Mouse (Mus musculus) retina, postnatal 7 days (tissue): ENCODE data around the gene H2al1m.
"Not testable (repeated sequence)": the region's sequence is repeated elsewhere in the genome, so short reads cannot be mapped to it uniquely, and the experiment has no call there.

Experiments used
- DNase-seq: peaks from one replicate; pipeline ENCODE4 v3.0.0-alpha.2; 2012; ENCODE audit warnings: low read depth, low spot score

H2al1m gene

DNA sequence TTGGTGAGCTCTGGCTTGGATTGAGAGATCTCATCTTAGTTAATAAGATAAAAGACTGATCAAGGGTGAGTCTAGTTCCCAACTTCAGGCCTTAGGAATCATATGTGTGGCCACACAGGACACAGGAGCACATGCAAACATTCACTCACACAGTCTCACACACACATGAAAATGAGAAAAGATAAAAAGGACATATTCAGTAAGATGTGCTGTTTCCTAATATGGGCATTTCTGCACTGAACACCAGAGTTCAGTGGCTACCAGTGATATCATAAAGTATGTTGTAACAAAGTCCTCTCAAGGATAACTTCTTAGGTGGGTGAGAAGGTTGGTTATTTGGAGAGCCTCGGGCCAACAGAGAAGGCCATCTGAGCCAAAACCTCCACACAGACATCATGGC, at the start of gene H2al1m:
TSS of gene H2al1m (plus strand) at position 301 of the 400 bp plus-strand sequence.
- DNase-seq, result not testable (repeated sequence)

DNA sequence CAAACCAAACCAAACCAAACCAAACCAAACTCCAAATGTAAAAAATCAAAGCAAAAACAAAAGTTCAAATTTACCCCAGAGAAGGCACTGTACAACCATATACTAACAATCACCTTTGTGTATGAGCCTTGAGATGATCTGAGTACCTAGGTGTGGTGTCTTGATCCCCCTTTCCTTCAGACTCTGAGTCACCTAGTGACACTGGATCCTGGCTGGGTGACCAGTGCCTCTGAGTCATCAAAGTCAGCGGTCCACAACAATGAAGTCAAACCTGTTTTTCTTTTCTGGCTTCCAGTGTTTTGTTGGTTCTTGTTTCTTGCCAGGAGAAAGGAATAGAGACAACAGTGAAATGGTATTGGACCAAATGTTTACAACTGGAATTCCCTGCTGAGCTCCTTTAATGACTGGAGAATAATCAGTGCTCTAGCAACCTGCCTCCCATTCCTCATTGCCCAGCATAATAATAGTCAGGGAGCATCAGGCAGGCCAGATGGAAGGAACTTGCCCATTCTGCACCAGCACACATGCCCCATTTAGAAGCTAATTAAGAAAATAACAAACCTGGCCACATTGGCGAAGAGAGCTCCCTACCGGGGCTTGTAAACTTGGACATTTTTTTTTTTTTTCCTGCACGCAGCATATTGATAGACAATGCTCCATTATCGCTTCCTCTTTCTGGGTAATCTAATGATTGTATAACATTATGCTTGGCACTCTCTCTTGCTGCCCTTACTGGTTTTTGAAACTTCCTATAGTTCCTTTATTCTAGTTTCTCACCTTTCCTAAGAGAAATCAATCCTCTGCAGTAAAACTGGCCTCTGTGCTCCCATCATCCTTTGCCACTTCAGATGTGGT, 42.6 kb upstream of the H2al1m start:
- DNase-seq, result no peak

DNA sequence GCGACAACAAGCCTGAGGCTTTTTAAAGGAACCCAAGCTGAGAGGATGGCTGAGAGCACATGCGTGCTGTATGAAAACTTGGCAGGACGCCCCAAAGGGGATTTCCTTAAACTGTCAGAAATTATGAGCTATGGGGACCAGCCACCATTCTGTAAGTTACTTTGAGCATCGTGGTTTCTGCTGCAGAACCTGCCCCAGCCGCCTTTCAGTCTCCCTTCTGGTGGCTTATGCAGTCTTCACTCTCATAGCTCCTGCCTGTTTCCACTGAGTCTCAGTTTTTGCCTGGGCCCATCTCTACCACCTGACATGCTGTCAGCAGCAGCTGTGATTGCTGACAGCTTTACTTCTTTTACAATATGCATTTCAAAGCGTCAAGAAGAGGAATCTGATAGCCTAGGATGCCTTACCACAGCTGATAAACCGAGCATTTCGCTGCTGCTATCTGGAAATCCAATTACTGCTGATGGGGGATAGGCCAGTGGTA, 40.1 kb upstream of the H2al1m start:
- DNase-seq, result no peak

DNA sequence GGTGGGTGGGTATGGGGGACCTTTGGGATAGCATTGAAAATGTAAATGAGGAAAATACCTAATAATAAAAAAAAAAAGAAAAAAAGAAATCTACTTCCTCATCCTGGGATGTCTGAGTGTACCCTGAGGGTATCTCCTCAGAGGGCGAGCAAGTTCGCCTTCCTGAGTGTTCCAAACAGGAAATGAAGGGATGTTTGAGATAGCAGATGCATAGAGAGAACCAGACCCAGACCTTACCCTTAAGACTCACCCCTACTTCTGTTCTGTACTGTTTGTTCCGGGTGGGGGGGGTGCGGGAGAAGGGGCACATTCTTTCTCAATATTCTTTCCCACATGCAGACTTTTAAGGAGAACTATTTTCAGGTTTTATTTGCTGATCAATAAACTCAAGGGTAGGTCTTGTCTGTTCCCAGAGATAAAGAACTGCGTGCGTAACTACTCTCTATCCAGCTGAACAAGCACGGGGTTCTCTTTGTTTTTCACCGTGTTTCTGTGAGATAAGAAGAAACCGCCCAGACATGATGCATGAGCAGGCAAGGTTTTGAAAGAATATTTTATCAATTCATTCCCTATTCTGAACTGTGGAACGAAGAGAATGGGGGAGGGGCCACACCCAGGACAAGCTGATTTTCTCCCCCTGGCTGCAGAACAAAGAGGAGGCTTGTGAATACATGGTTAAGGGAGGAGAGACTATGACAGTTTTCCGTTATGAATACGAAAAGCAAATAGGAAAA, 38.8 kb upstream of the H2al1m start:
- no peak for DNase-seq

DNA sequence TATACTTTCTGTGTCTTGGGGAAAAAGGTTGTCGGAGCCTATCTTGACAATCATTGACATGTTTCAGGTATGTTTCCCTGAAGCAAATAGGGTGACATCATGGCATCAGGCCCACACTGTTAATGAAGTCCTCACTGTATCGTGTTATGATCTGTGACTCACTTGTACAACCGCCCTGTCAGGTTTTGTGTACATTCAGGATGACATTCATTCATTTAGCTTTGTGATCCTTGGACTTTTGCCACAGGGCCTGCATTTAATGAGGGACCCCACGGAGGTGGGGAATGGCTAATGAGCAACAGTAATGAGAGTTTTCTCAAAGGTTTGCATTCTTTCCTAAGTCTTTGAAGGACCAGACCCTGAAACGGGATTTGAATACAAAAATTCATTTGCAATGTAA, 34.7 kb upstream of the H2al1m start:
- DNase-seq, result no peak

DNA sequence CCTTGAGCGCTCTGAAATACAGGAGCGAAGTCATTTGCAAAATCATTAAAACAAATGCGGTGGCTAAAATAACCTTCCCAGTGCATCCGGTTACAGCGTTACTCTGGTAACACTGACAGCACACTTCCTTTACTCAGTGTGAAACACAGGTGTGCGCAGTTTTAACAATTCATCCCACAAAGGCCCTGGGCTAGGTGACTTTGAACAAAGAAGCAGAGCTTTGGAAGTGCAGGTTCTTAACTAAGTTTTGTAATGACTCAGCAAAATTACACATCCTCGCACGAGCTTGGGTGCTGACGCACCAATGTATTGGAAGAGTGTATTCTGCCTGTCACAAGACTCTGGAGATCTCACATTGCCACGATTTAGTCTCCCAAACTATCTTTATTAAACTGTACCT, 29.6 kb upstream of the H2al1m start:
- DNase-seq, result no peak

DNA sequence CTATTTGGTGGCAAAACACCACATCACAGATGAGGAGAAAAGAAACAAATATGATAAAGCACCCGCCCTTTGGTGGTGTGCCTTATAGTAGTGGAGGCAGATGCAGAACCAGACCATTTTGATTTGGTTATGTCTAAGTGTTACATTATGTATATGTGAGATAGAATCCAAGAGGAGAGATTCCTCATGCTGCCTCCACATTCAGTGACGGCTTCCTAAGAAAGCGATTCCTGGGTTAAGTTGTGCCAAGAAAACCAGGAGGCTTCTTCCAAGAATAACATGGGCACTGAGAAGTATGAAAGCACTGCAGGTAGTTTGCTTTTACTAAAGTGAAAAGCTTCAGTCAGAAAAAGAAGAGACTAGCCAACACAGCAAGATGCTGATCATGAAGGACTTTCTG, 28.7 kb upstream of the H2al1m start:
- no peak for DNase-seq

DNA sequence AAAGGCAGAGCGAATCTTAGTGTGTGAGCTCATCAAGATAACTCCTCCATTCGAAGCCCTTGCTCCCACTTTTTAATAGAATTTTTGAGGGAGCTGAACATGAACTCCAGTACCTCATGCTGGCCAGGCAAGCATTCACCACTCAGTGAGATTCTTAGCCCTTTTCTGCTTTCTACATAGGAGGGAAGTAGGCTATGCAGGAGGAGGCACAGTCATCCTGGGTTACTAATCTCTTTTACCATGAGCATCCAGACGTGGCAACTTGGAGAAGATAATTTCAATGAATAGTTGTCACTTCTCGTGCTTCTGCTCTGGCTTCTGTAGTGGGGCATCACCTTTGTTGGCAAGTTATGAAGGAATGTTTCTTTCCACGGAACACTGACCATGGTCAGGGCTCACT, 26.8 kb upstream of the H2al1m start, which contains the start of gene Gm14862:
TSS of gene Gm14862 (minus strand) at position 134 of the 400 bp plus-strand sequence.
- DNase-seq, result no peak

DNA sequence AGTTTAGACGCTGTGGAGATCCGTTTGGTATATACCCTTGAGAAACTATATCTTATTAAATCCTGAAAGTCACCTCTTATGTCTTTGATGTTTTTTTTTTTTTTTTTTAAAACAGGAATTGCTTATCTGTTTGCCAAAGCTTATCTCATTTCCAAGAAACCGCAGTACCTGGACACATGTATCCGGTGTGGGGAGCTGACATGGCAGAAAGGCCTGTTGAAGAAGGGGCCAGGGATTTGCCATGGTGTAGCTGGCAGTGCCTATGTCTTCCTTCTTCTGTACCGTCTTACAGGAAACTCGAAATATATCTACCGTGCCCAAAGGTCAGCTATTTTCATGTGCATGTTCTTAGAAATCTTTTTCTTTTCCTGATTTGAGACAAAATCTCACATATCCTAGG, 25.7 kb upstream of the H2al1m start:
- no peak for DNase-seq

DNA sequence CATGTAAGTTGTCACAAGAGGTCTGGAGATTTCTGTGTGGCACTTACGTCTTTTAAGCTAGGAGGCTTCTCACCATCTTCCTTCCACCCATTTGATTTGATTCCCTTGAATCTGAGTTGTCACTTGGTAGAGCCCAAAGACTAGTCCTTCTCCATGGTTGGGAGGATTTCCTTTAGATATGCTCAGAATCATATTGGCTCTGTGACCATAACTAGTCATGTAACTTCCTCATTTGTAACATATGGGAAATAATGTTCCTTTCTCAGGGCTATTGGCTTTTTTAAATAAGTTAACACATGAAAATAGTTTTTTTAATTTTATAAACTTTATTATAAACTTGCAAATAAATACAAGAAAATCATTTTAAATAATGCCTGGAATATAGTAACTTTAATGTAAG, 24.3 kb upstream of the H2al1m start:
- DNase-seq, result no peak

DNA sequence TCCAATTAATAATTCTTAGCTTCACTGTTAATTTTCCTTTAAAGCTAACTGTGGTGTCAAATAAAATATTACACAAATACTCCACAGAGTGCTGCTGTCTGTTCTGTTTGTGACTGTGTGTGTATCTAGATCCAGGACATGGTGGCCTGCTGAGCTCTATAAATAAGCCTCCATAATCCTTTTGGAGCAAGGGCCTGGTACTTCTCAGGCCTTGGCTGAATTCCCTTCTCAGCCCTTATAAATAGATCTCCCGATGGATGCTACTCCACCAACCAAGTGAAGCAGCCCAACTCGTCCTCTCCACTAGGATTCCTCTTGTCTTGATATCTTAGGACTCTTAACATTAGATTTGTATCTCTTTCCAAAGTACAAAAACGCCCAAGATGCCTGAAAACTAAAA, 12.5 kb upstream of the H2al1m start:
- DNase-seq, result no peak

DNA sequence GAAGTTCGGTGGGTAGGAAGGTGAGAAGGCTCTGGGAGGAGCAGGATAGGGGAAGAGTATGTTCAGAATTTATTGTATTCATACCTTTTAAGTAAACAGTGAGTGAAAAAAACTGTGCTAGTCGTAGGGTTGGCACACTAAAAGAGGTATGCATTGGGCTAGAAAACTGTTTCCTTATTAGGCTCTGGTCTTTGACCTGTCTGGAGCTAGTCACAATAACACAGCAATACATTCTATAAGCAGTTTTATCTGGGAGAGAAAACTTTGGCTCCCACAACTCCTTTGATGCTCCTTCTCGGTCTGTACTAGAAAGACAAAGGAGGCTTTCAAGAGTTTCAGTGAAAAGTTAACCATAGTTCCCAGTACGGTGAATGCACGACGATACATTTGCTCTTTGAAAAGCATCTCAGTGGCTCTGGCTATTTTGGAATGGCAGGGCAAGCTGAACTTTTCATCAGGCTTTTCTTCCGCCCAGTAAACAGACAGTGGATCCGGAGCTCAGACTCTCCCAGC, 11.6 kb upstream of the H2al1m start:
- DNase-seq, result no peak

DNA sequence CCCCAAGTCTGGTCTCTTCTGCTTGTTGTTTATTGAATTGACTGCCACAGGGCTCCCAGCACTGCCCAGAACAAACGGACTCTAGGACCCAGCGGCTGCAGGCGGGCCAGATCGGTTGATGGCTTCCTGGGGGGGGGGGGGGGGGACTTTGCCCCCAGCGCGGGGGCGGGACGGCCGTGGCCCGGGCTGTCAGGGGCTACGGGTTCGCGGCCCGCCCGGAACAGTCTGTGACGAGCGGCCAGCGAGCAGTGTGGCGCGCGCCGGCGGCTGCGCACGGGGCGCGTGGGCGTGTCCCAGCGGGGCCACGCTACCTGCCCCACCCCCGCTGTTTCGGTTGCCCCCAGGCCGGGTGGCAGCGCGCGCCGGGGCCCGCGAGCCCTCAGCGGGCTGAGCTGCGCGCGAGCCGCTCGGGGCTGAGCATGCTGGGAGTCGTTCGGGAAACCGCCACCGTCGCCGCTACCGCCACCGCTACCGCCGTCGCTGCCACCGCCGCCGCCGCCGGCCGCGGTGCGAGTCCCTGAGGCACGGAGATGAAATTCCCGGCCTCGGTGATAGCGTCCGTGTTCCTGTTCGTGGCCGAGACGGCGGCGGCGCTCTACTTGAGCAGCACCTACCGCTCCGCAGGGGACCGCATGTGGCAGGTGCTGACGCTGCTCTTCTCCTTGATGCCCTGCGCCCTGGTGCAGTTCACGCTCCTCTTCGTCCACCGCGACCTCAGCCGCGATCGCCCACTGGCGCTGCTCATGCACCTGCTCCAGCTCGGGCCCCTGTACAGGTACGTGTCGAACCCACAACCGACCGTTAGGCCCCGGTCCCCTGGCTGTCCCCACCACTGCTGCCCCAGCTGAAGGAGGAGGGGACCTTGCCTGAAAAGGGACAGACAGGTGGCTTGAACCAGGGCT, 10.9 kb upstream of the H2al1m start, which contains the start of gene Xk:
TSS of gene Xk (plus strand) at position 297 of the 902 bp plus-strand sequence.
- DNase-seq, result no peak

DNA sequence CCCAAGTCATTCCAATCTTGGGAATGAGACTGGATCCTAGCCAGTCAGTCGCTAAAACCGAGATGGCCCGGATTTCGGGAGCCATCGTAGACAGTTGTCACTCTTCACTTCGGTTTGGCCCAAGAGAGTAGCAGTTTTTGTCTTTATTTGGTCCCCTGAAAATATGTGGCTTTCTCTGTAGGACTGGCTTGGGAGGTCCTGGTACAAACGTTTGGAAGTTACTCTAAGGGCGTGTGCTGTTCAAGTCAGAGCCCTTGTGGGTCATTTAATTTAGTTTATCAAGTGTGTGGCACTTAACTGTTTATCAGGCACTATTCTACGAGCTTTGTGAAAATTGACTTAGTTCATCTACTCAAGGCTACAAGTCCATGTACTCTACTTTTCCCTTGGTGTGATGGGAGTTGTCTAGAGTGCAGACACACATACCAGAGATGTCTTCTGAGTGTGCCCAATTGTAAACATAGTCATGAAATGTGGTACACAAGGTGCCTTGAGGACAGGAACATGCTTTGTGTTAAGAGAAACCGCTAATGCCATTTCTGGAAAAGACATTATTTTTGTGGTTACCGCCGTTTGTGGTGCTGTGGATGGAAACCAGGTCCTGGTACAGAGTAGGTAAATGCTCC, 10.1 kb upstream of the H2al1m start:
- DNase-seq, result no peak

DNA sequence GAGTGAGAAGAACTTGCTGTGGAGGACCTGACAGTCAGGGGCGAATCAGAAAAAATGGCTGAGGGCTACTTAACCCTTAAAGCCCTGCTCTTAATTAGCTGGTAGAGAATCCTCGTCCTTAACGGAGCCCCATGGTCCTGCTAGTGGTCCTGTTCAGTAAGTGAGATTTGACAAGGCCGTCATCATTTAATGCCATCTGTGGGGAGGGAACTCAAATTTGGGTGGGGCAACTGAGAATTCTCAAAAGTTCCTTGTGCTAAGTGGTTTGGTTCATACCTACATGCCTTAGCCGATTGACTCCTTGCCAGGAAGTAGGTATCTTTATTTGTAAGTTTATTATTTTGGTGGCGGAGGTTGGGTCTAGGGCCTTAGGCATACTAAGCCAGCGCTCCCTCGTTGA, 9.2 kb upstream of the H2al1m start:
- no peak for DNase-seq

DNA sequence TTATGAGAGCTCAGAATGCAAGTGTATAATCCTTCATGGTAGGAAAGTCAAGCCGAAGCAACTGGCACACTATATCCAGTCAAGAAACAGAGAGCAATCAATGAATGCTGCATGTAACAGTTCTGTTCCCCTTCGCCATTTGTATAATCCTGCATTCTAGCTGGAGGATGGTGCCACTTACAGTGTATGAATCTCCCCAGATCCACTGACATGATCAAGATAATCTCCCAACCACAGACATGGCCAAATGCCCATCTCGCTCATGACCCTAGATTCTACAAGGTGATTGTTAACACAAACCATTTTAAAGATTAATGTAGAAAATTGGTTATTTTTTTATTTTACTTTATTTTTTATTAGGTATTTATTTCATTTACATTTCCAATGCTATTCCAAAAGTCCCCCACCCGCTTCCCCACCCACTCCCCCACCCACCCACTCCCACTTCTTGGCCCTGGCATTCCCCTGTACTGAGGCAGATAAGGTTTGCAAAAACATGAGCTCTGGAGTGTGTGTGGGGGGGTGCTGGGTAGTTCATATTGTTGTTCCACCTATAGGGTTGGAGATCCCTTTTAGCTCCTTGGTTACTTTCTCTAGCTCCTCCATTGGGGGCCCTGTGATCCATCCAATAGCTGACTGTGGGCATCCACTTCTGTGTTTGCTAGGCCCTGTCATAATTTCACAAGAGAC, 9.7 kb downstream of the H2al1m start:
- DNase-seq, result not testable (repeated sequence)

DNA sequence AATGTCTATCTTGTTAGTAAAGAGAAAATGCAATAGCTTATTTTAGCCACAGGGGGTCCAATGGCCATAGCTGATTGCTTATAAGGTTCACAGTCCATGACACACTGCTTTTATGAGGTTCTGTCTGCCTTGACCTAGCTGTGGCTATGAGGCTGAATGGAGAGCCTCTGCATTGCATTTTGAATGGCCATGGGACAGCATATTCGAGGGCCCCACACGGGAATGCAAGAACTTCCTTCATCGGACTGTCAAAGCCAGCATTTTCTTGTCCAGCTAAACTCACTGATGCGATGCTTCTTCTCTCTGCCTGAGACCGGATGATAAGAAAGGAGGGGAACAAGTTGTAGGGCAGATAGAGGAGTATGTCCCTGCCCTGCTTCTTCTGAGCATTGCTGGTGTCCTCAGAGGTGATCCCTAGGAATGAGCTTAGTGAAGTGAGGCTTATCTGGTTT, 14.9 kb downstream of the H2al1m start:
- no peak for DNase-seq

DNA sequence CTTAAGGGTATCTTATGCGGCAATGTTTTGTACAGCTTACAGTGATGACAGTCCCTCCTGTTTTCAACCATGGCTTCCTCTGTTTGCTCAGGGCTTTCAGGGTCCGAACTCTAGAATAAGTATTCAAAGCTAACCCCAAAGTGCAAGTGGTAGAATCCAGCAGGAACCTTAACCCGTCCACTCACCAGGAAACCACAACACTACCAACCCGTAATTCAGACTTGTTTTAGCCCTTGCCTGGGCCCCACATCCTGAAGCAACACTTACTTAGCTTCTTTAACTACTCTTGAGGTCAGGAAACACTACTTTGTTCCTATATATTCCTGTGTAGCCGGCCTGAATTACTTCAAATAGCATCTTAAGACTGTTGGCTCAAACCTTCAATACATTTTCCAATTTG, 19.2 kb downstream of the H2al1m start:
- DNase-seq, result no peak

DNA sequence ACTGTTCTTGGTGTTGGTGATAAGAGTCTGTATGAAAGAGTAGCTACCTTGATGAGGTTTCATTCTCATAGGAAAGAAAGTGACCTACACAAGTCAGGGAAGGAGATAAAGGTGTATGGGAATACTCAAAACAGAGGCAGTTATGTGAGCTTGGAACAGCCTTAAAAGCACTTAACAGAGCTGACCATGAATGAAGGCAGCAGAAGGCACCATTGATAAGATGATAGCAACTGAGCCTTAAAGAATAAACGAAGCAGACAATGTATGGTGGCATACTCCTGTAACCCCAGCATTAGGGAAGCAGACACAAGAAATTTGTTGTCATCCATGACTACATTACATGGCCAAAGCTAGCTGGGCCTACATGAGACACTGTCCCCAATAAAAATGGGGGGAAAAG, 19.9 kb downstream of the H2al1m start:
- no peak for DNase-seq

DNA sequence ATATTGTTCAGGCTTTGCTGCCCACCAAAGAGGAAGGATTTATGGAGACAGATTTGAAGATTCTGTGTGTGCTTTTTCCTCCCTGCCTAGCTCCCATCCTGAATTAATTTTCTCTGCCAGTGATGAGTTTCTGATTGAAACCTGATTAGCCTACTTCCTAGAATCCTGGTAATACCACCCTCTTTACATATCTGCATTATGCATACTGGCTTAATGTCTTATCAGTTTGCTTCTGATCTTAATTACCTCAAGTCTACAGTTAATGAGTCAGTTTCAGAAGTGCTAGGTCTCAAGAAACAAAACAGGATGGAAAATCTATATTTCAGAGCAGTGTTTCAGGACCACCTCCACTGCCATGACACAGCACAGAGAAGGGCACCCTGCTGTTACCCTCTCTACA, 32.9 kb downstream of the H2al1m start:
- DNase-seq, result not testable (repeated sequence)
